Mouse (Mus musculus): Measurements from ENCODE around the gene Olfr1410.

- TF ChIP-seq CTCF (IDR thresholded peaks at IDR 0.05; ENCODE audit: low read depth, low read length) (no peak), POLR2A (IDR thresholded peaks at IDR 0.05; ENCODE audit: borderline replicate concordance, low read depth, low read length) (no peak)
These were observed 42.6 kb downstream of the Olfr1410 start for GRCm38 (mm10) chr1:92648197-92648596.
